ENCODE assay signal across 23 mouse cellular contexts in the genomic region with DNA sequence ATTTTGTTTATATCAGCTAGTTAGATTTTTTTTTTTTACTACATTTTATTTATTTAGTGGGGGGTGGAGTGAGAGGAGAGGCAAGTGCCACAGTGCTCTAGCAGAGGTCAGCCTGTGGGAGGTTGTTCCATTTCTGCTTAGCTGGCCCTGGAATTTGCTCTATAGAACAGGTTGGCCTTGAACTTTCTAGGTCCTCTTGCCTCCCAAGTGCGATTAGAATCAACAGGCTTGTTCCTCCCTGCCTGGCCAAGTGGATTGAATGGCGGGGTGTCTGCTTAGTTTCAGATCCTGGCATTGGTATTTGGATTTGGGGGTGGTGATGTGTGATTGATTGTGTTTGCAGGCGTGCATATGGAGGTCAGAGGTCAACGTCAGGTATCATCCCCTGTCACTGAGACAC. TPM values are rescaled to one million over a fixed set of nuclear protein-coding genes. Genes with fewer than 3 reads are reported as not detected.
A peak's percentile ranks its signal among the peaks of the same experiment; 100 is the strongest.
DNase-seq lines count a peak whose midpoint lies in the region; ATAC-seq and TF ChIP-seq lines count a peak whose summit lies in the region.
"Had no signal": no experiment of that assay in that cellular context is flagged by ENCODE, and none has a peak within 500 bp of the region (broad histone marks: within the 10 kb centered on the region; RNA-seq: fewer than 3 reads in every experiment).

No protein-coding gene starts in this region.

- no peak for TF ChIP-seq CTCF in ES-Bruce4 (IDR thresholded peaks at IDR 0.05; ENCODE audit: low read depth, low read length)
- no peak for TF ChIP-seq CTCF in liver, embryonic 14.5 days (IDR thresholded peaks at IDR 0.05; ENCODE audit: low read depth)

- no peak overlapping the region for H3K9ac ChIP-seq in kidney, embryonic 15.5 days
- H3K9ac ChIP-seq in ES-Bruce4 (ENCODE audit: low read depth, poor library complexity, severe bottlenecking) = no peak overlapping the region
- H3K9ac ChIP-seq in liver, embryonic 14.5 days (replicated peaks) = no peak overlapping the region
- H3K9ac ChIP-seq: embryonic facial prominence, embryonic 12.5 days; hindbrain, embryonic 13.5 days; midbrain, embryonic 12.5 days; neural tube, embryonic 13.5 days; stomach, embryonic 15.5 days had no signal

- DNase-seq in kidney, postnatal 4 days = no peak
- DNase-seq in R1 (ENCODE audit: low read depth, low spot score) = peak; percentile 92
- DNase-seq in liver, embryonic 14.5 days (ENCODE audit: low read depth in 3 of 3, low spot score in 3 of 3) = no peak
- no peak for DNase-seq in yolk sac, embryonic 10.5 days (ENCODE audit: low spot score)
- no peak for DNase-seq in cerebellum, postnatal 14 days
- no peak for DNase-seq in natural killer cell, adult 2 months (ENCODE audit: low spot score in 2 of 2)
- DNase-seq: adrenal gland, postnatal 25 days; cerebellum, adult 2 months; gastrocnemius, postnatal 14 days; spleen, adult 18-20 months; thymus, adult 18-20 months; thymus, postnatal 4 days had no signal

- peaks cover 4% of the 10 kb centered on the region; the same call in 1 of the 2 replicates for H3K4me1 ChIP-seq in kidney, embryonic 15.5 days
- peaks cover 12% of the 10 kb centered on the region for H3K4me1 ChIP-seq in ES-Bruce4 (ENCODE audit: control insufficient read depth, insufficient read depth, low read length)
- peaks cover 10 to 13% of the 10 kb centered on the region in 2 experiments for H3K4me1 ChIP-seq in liver, embryonic 14.5 days (replicated peaks; ENCODE audit: control insufficient read depth in 2 of 2, insufficient read depth in 2 of 2, low read length in 1 of 2)
- H3K4me1 ChIP-seq: embryonic facial prominence, embryonic 12.5 days; hindbrain, embryonic 13.5 days; midbrain, embryonic 12.5 days; neural tube, embryonic 13.5 days; stomach, embryonic 15.5 days had no signal

- no peak for TF ChIP-seq POLR2A in ES-Bruce4 (IDR thresholded peaks at IDR 0.05; ENCODE audit: insufficient read depth, low read length)

- H3K9me3 ChIP-seq in kidney, embryonic 15.5 days (replicated peaks) = no peaks in the 10 kb centered on the region
- no peaks in the 10 kb centered on the region for H3K9me3 ChIP-seq in ES-Bruce4 (replicated peaks; ENCODE audit: control insufficient read depth, insufficient read depth, low read length, poor library complexity, severe bottlenecking)
- H3K9me3 ChIP-seq in liver, embryonic 14.5 days (ENCODE audit: control insufficient read depth, low read length) = no peaks in the 10 kb centered on the region
- H3K9me3 ChIP-seq: embryonic facial prominence, embryonic 12.5 days; G1E; hindbrain, embryonic 13.5 days; midbrain, embryonic 12.5 days; neural tube, embryonic 13.5 days; stomach, embryonic 15.5 days had no signal

- H3K4me3 ChIP-seq in kidney, embryonic 15.5 days (replicated peaks) = no peak overlapping the region
- H3K4me3 ChIP-seq in ES-Bruce4 (ENCODE audit: low read depth, low read length) = no peak overlapping the region
- no peak overlapping the region for H3K4me3 ChIP-seq in liver, embryonic 14.5 days (ENCODE audit: insufficient read depth in 1 of 2, low read depth in 2 of 2, low read length in 2 of 2)
- H3K4me3 ChIP-seq: embryonic facial prominence, embryonic 12.5 days; hindbrain, embryonic 13.5 days; midbrain, embryonic 12.5 days; neural tube, embryonic 13.5 days; stomach, embryonic 15.5 days had no signal

- TF ChIP-seq EP300 in ES-Bruce4 (IDR thresholded peaks at IDR 0.05; ENCODE audit: insufficient read depth, low read depth, low read length) = no peak
- no peak for TF ChIP-seq EP300 in liver, embryonic 14.5 days (IDR thresholded peaks at IDR 0.05; ENCODE audit: low read depth)

- ATAC-seq in kidney, embryonic 15.5 days (replicated peaks; ENCODE audit: low FRiP score) = no peak
- peak; percentile 44; the same call in 1 of the 2 replicates for ATAC-seq in liver, embryonic 14.5 days (ENCODE audit: insufficient read depth)
- ATAC-seq: forebrain, embryonic 14.5 days; inflammation-experienced regulatory T-cells, adult 6 months; lung, postnatal 0 days had no signal

- 71% methylated on average over 4 of the region's 4 CpGs for WGBS in kidney, embryonic 15.5 days
- 70% methylated on average over 4 of the region's 4 CpGs for WGBS in liver, embryonic 14.5 days (ENCODE audit: insufficient replicate concordance)

- peak overlapping the region; percentile 59; the same call in 1 of the 2 replicates for H3K27ac ChIP-seq in kidney, embryonic 15.5 days
- H3K27ac ChIP-seq in ES-Bruce4 (ENCODE audit: insufficient read depth, low read length) = peak overlapping the region; percentile 86
- no peak overlapping the region; the same call in 1 of the 2 replicates for H3K27ac ChIP-seq in liver, embryonic 14.5 days
- H3K27ac ChIP-seq: embryonic facial prominence, embryonic 12.5 days; hindbrain, embryonic 13.5 days; midbrain, embryonic 12.5 days; neural tube, embryonic 13.5 days; stomach, embryonic 15.5 days had no signal

- peaks cover 81% of the 10 kb centered on the region for H3K36me3 ChIP-seq in kidney, embryonic 15.5 days
- H3K36me3 ChIP-seq in ES-Bruce4 (ENCODE audit: control insufficient read depth, insufficient read depth, low read length, poor library complexity, severe bottlenecking) = peaks cover 32% of the 10 kb centered on the region
- H3K36me3 ChIP-seq in liver, embryonic 14.5 days (replicated peaks; ENCODE audit: control insufficient read depth, insufficient read depth, low read depth) = peaks cover 53% of the 10 kb centered on the region

- H3K4me2 ChIP-seq in kidney, embryonic 15.5 days = no peak overlapping the region
- H3K4me2 ChIP-seq in liver, embryonic 14.5 days (ENCODE audit: low read depth) = no peak overlapping the region
- H3K4me2 ChIP-seq: embryonic facial prominence, embryonic 12.5 days; hindbrain, embryonic 13.5 days; midbrain, embryonic 12.5 days; neural tube, embryonic 13.5 days; stomach, embryonic 15.5 days had no signal

- no peaks in the 10 kb centered on the region for H3K27me3 ChIP-seq in kidney, embryonic 15.5 days
- no peaks in the 10 kb centered on the region for H3K27me3 ChIP-seq in ES-Bruce4 (ENCODE audit: control insufficient read depth, insufficient read depth, low read length, poor library complexity, severe bottlenecking)
- no peaks in the 10 kb centered on the region for H3K27me3 ChIP-seq in liver, embryonic 14.5 days (ENCODE audit: control insufficient read depth, insufficient read depth, low read length)
- H3K27me3 ChIP-seq: embryonic facial prominence, embryonic 12.5 days; hindbrain, embryonic 13.5 days; midbrain, embryonic 12.5 days; neural tube, embryonic 13.5 days; stomach, embryonic 15.5 days had no signal

RNA-seq across cellular contexts. Expression of gene Ensa, which starts 11.3 kb away (rescaled TPM):
- polyA plus RNA-seq in kidney, embryonic 15.5 days (2015; fragmentation: Nextera tagmentation; extraction: Ambion mirVana) = 71.1 and 73.2 TPM in 2 replicates
- 67.4 and 68.5 TPM in 2 replicates for polyA plus RNA-seq in ES-Bruce4 (2011; ENCODE audit: insufficient read depth, insufficient read length, low read depth, missing spikeins)
- polyA plus RNA-seq in liver, embryonic 14.5 days (2012; rRNA removed) = 10.2 and 14.9 TPM in 2 replicates
- polyA plus RNA-seq in liver, embryonic 14.5 days (2014; fragmentation: Nextera tagmentation; extraction: Ambion mirVana) = 26.8 and 27.1 TPM in 2 replicates

RNA-seq across cellular contexts. Expression of gene Mcl1, which starts 22.5 kb away (rescaled TPM):
- polyA plus RNA-seq in kidney, embryonic 15.5 days (2015; fragmentation: Nextera tagmentation; extraction: Ambion mirVana) = 51.2 and 54.4 TPM in 2 replicates
- 247 and 264 TPM in 2 replicates for polyA plus RNA-seq in ES-Bruce4 (2011; ENCODE audit: insufficient read depth, insufficient read length, low read depth, missing spikeins)
- 26.6 and 34.6 TPM in 2 replicates for polyA plus RNA-seq in liver, embryonic 14.5 days (2012; rRNA removed)
- 39.2 and 45.0 TPM in 2 replicates for polyA plus RNA-seq in liver, embryonic 14.5 days (2014; fragmentation: Nextera tagmentation; extraction: Ambion mirVana)

RNA-seq across cellular contexts. Expression of gene Golph3l, which starts 47.3 kb away (rescaled TPM):
- 31.2 and 33.9 TPM in 2 replicates for polyA plus RNA-seq in kidney, embryonic 15.5 days (2015; fragmentation: Nextera tagmentation; extraction: Ambion mirVana)
- 39.0 and 40.7 TPM in 2 replicates for polyA plus RNA-seq in ES-Bruce4 (2011; ENCODE audit: insufficient read depth, insufficient read length, low read depth, missing spikeins)
- polyA plus RNA-seq in liver, embryonic 14.5 days (2012; rRNA removed) = 10.9 and 17.1 TPM in 2 replicates
- 32.6 and 38.5 TPM in 2 replicates for polyA plus RNA-seq in liver, embryonic 14.5 days (2014; fragmentation: Nextera tagmentation; extraction: Ambion mirVana)

RNA-seq across cellular contexts. Expression of gene Adamtsl4, which starts 51.6 kb away (rescaled TPM):
- polyA plus RNA-seq in kidney, embryonic 15.5 days (2015; fragmentation: Nextera tagmentation; extraction: Ambion mirVana) = 4.0 and 6.3 TPM in 2 replicates
- polyA plus RNA-seq in ES-Bruce4 (2011; ENCODE audit: insufficient read depth, insufficient read length, low read depth, missing spikeins) = 6.9 and 10.1 TPM in 2 replicates
- 0.12 and 0.43 TPM in 2 replicates for polyA plus RNA-seq in liver, embryonic 14.5 days (2012; rRNA removed)
- 0.17 and 0.47 TPM in 2 replicates for polyA plus RNA-seq in liver, embryonic 14.5 days (2014; fragmentation: Nextera tagmentation; extraction: Ambion mirVana)
- polyA plus RNA-seq: G1E had no signal
